Mouse (Mus musculus): ENCODE data around the gene Speer3. TPM values are rescaled to one million over a fixed set of nuclear protein-coding genes. Genes with fewer than 3 reads are reported as not detected.
"Not testable (repeated sequence)": the region's sequence is repeated elsewhere in the genome, so short reads cannot be mapped to it uniquely, and the experiment has no call there.

Gene Speer3
- not detected in 2 replicates for total RNA-seq (2017)

DNA sequence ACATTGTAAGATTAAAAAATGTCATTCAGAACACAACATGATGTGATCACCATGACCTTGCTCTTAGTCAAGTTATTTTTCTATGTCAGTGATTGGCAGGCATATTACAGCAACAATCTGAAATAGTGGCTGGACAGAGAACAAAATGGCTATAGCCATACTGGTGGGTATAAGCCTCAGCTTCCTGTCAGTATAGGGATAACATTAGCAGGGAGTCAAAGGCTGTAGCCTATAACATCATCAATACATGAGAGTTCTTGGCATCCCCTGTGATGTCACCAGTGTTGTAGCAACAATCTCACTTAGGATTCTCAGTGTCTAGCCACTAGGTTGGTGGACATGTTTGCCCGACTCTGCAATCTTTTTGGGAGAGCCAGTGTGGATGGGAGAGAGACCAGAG, at the start of gene Speer3:
Speer3 (plus strand) TSS at position 301 of the 400 bp plus-strand sequence.
- no peak for ATAC-seq (ENCODE audit: extremely low read depth, insufficient number of reproducible peaks, low FRiP score, poor library complexity, severe bottlenecking)

DNA sequence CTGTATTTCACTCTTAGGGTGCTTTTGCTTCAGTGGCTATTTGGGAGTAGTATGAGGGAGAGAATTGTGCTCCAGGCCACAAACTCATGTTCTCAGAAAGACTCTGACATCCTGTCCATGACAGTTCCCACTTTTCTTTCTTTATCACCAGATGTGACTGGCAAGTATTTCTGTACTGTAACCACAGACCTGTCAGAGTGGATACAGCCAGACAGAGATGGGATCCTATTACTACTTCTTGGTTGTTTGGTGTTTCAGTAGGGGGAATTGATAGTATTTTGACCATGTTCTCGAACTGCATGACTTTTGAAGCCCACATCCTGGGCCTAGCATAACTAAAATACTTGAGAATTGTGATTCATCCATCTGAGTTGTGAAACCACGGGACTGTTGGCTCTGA, 19.1 kb downstream of the Speer3 start:
- not testable (repeated sequence) for ATAC-seq (ENCODE audit: extremely low read depth, insufficient number of reproducible peaks, low FRiP score, poor library complexity, severe bottlenecking)

DNA sequence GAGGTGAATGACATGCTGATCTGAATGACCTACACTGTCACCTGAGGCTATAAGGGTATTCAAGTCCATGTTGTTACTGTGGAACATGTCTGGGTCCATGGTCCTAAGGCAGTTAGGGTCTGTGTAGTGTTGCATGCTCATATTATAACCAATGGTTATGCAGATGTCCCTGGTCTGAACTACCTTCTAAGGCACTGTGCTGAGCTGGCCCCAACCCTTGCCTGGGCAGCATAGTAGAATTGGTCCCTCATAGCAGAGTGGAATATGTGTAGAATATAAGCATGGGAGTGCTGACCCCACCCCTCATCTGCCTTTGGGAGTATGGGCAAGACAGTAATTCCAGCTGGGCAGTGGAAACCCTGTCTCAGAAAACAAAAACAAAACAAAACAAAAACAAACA, 33.7 kb downstream of the Speer3 start:
- ATAC-seq (ENCODE audit: extremely low read depth, insufficient number of reproducible peaks, low FRiP score, poor library complexity, severe bottlenecking) = no peak

DNA sequence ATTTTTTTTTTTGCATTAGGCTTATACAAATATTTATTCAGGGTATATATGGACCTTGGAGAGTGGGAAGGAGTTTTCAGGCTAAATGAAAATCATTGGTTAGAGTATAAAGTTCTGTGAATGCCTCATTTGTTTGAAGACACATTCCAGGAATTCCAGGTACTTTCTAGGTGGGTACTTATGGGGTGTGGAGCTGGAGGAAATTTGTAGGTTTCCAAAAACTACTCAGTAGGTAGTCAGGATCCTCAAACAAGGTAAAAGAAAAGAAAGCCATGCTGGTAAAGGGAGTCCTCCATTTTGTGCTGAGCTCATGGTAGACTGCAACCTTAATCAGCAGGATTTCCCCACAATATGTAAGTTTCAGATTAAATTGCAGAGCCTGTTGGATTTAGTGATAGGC, 35.3 kb downstream of the Speer3 start:
- no peak for ATAC-seq (ENCODE audit: extremely low read depth, insufficient number of reproducible peaks, low FRiP score, poor library complexity, severe bottlenecking)

DNA sequence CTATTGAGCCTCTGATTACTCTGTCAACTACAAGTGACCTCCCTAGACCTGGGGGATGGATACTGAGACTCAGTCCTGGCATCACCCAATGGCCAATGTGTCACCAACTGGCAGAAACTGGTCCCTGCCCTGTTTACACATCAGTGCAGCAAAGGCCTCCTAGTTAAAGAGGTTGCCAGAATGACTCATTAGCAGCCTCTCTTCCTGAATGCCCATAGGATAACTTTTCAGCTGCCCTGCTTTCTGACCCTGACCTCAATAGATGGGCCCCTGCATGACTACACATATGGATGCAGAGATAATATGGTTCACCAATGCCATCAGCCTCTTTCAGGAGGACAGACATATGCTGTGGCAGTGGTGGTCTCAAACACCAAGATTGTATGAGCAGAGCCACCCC, 52.9 kb downstream of the Speer3 start:
- no peak for ATAC-seq (ENCODE audit: extremely low read depth, insufficient number of reproducible peaks, low FRiP score, poor library complexity, severe bottlenecking)

Other genes with a start within 250 kb of the Speer3 start
- gene Sema3e, start 233.7 kb downstream of the Speer3 start, total RNA-seq (2017) = not detected in 2 replicates